Mouse (Mus musculus) heart, adult 11 months (tissue): ENCODE results near the gene Sh2d1b1.
"Not testable (repeated sequence)": the region's sequence is repeated elsewhere in the genome, so short reads cannot be mapped to it uniquely, and the experiment has no call there.

Experiments used
- DNase-seq: peaks from one replicate; pipeline ENCODE4 v3.0.0; 2022

Sh2d1b1 gene

DNA sequence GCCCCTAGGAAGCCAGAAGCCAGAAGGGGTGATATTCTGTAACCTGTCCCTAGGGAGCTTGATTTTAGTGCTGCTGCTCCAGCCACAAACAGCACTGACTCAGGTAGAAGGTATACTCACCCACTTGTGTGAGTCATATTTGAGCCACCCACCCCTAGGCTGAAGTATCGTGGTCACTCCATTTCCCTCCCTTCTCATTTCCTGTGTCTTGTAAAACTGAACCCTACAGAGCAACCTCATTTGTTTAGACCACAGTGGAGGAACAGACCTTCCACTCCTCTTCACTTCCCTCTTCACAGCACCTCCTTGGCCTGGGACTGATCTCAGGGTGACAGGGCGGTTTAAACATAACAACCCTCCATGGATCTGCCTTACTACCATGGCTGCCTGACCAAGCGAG lies at the start of gene Sh2d1b1:
Gene Sh2d1b1, plus strand, starts transcription at position 305 of the 400 bp plus-strand sequence.
- no peak for DNase-seq

DNA sequence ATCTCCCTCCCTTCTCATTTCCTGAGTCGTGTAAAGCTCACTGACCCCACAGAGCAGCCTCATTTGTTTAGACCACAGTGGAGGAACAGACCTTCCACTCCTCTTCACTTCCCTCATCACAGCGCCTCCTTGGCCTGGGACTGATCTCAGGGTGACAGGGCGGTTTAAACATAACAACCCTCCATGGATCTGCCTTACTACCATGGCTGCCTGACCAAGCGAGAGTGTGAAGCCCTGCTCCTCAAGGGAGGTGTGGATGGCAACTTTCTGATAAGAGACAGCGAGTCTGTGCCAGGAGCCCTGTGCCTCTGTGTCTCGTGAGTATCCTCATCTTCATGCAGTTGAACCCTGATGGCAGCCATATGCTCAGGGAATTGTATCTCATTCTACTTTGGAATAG lies 44.4 kb upstream of the Sh2d1b1 start, which contains the start of gene Sh2d1b2:
Gene Sh2d1b2, plus strand, starts transcription at position 62 of the 400 bp plus-strand sequence.
- DNase-seq = not testable (repeated sequence)

DNA sequence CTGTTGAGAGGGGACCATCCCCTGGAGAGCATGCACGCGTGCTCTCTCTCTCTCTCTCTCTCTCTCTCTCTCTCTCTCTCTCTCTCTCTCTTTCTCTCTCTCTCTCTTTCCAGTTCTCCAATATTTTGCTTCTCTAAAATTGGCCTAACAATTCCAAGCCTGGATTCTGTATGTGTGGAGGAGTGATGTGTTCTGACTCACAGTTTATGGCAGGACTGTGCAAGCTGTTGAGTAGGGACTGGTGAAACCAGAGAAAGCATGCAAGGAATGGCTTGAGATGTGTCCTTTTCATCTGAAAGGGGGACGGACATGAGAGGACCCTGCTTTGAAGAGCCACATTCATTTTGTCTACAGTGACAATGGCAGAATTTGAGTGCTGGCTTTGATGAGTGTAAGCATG lies 32.1 kb upstream of the Sh2d1b1 start:
- DNase-seq = no peak

DNA sequence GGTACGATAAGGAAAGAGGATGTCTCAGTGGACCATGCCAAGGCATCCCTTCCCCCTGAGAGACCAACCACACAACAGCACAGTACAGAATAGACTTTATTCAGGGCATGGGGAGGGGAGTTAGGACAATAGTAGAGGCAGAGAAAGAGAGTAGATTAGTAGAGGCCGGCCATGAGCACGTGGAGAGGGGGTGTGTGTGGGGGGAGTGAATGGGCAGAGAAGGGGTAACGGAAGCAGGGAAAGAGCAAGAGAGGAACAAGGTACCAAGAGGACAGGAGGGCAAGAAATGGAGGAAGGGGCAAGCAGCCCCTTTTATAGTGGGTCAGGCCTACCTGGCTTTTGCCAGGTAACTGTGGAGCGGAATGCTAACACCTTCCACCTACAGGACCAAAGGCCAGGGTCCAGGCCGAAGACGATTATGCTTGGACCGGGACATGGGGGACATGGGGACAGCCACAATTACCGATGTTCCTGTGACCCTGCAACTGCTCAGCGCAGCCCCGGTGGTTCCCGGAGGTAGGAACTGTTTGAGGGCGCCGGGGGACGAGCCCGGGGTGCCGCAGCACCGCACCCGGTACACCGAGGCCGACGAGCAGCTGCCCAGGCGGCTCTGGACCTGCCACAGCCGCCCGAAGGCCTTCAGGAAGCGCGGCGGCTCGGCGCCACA lies 22.1 kb upstream of the Sh2d1b1 start:
- no peak for DNase-seq

DNA sequence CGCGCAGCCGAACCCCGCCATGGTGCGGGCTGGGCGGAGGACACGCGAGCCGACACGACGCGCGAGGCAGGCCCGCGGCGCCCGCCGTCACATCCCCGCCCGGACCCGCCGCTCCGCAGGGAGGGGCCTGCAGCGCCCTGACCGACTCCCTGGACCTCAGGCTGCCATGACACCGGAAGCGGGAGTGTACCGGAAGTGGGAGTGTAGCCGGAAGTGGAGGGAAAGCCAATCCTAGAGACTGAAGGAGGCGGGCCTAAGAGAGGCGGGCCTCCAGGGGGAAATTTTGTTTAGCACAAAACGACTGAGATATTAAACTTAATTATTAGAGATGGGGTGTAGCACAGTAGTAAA lies 21.6 kb upstream of the Sh2d1b1 start:
- peak; percentile 99 for DNase-seq

DNA sequence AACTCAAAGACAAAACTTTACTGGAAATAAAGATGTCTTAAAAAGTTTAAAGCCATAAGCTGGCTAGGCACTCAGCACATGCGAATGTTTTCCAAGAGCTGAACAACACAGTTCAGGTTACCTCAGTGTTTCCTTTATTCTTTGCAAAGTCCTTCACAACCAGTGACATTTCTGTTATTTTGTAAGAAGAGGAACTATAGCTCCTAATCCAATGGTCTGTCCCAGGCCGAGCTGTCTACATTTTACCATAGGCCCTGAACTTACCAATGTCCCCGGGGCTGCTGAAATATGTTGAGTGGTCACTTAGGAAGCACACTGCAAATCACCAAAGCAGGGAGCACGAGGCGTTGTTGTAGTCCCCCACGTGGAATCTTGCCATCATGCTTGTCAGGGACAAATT lies 6.8 kb upstream of the Sh2d1b1 start:
- DNase-seq = no peak

DNA sequence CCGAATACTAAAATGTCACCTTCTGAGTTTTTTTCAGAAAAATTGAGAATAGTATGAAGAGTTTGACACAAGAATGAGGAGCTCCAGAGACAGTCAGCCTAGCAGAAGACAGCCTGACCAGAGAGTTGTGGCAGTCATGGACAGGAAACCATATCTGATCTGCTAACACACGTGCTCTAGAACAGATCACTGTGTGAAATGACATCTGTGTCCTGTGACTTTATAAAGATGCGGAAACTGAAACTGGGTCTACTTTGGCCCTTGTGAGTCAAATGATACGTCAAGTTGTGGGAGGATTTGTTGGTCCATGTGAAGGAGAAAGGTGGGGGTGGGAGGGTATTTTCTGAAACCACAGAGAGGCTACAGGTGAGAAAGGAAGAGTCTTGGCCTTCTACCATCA lies 6.4 kb upstream of the Sh2d1b1 start:
- no peak for DNase-seq

DNA sequence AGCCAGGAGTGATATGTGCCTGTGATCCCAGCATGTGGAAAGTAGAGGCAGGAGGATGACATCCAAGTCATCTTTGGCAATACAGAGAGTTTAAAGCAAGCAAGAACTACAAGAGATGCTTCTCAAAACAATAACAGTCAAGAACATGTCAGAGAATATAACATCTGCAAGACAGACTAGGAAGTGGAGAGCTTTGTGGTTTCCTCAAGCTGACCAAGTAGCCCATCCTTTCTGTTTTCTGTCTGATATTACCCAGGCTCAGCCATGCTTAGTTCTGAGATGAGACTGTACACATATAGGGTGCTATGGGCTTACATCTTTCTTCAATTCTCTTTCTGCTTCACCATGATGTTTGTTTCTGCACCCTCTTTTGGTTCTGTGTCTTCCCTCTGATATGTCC lies 3.9 kb upstream of the Sh2d1b1 start:
- no peak for DNase-seq

DNA sequence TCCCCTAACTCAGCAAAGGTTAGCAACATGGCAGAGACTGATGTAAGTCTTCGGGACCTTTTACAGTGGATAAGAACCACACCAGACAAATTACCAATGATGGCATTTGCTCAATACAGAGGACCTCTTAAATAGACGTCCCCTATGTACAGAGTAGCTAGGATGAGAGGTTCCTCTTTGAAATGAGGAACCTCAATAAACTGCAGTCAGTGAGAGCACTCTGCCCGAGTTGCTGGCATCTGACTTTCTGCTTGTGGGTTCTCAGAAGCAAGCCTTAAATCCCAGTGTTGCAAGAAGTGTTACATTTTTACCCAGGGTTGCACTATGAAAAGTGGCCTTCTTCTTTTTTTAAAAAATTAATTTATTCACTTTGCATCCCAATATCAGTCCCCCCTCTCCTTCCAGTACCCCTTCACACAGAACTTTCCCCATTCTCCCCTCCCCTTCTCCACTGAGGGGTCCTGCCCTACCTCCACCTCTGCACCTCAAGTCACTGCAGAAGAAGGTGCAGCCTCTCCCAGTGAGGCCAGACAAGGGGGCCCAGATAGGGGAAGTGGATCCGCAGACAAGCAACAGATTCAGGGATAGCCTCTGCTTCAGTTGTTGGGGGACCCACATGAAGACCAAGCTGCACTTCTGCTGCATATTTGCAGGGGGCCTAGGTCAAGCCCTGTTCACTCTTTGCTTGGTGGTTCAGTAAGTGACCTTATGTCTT lies 5.5 kb downstream of the Sh2d1b1 start:
- DNase-seq = no peak

DNA sequence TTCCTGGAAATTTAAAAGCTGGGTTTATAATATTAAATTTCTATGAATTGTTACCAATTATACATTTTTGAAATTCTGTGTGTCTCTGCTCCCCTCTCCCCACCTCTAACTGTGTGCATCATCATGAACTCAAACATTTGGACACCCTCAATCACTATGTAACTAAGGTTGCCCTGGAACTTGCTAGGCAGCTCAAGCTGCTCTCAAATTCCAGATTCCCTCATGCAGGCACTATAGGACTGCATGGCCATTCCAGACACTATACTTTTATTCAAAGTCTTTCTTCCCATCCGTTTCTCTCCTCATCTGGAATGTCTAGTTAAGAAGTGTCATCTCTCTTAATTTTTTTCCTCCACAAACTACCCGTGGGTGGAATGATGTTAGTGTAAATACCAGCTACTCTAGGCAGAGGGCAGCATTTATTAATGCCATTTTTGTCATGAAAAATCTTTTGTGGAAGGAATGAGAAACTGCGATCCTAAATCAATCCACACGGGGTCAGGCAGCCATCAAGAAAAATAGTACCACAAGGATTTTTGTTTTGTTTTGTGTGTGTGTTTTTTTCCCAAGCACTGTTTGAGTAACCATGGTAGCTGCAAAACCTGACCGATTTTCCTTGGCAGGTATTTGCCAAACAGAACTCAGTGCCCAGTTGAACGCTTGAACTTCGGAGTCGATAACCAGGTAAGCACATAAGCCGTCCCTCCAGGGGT lies 15.3 kb downstream of the Sh2d1b1 start:
- no peak for DNase-seq

DNA sequence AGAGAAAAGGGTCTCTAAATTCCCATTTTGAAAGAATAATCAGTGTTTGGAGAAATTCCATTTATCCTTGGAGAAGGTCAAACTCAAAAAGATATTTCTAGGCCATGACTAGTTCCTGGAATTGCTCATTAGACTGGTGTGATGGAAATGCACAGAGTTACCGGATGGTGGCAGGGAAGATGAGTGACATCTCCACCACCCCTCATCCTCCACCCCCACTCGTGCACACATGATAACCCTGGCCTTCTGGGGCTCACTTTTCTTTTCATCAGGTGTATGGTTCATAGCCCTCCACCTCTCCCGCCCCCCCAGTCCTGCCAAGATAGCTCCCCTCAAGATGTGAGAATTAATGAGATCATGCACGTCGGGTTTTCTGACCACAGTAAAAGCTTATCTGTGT lies 16.1 kb downstream of the Sh2d1b1 start:
- DNase-seq = no peak

DNA sequence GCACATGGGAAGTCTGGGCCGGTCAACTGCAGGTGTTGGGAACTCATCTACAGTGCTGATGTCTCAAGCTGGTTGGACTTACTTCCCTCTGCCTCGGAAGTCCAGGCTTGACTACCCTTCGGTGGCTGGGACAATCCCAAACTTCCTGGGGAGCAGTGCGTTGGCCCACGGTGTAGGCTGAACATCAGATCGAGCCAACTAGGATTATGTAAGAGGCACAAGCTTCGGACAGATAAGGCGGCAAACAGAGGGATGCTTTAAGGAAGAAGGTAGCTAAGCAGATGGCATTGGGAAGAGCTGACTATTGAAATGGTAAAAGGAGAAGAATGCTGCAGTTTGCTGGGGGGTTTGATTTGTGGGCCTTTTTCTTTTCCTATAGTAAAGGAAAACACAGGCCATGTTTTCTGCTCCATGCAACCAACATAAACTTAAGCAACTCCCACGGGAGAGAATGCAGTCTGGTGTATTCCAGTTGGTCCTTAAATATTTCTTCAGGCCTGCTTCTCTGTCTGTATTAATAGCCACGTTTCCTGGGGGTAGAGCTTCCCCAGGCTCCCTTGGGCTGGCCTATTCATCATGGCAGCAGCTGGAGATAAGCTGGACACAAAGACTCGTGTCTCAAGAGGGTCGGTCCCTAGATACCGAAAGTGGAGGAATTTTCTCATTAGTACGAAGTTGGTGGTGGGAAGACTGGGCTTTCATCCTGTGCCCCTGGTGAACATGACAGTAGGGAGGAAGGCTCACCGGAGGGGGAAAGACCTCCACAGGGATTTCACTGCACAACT lies 17.9 kb downstream of the Sh2d1b1 start:
- no peak for DNase-seq

DNA sequence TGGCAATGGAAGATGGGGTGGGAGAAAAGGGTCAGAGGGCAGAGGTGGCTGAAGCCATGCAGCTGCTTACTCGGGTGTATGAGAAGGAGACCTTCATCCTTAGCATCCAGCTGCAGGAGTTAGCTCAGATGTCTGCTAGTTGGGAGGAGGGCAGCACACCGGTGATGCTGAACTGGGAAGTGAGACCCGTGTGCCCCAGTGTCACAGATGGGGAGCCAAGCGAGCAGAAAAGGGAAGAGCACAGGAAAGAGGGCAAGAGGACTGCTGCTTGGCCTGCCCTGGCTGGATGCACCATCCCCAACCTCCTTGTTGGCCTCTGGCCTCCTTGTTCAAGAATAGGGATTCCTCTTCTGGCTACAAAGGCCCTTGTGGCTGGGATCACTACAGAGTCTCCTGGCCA lies 22.4 kb downstream of the Sh2d1b1 start:
- DNase-seq = peak; percentile 55

DNA sequence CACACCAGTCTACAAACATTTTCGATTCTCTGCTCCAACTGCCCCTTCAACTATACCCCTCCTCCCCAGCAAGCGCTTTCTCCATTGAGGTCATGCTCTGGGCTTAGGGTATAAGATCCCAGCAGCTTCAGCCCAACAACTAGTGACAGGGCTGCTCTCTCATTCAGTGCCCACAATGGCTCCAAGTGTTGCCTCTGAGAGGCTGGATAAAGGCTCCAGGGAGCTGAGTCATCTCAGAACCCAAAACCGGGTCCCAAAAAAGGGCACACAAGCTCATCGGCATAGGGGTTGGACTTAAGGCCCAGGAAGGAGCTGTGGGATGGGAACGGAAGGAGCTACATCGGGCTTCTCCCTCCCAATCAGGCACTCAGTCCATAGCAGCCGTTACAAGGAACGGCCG lies 24.6 kb downstream of the Sh2d1b1 start:
- DNase-seq = peak; percentile 75

DNA sequence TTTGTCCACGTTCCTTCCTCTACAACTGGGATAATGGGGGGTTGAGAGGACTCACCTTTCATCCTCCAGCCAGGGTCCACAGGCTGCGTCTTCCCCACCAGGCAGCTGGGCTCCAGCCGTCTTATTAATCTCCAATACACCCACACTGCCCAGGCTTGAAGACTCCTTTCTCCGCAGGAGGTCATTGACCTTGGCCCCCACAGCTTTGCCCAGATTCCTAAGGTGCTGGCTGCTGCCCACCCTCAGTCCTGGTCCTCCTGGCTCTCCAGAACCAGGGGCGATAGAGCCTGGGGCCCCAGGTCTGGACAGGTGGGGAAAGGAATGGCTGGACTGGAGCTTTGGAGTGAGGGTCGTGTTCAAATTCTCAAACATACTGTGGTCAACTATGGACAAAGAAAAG lies 25.3 kb downstream of the Sh2d1b1 start:
- peak; percentile 76 for DNase-seq

DNA sequence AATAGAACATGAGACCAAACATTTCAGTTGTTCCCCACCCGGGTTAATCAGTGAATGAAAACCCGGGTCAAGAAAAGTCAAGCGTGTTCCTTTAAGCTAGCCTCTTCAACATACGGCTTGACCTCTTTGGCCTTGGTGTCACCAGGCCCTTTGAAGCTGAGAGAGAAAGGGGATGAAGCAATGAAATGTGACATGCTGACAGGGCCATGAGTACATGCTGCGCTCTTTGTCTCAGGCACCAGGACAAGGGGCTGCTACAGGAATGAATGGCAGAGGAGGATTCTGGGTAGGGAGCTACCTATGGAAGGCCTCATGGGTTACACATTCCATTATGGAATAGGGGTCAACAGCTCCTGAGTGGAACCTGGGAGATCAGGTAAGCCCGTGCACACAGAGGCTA lies 26.0 kb downstream of the Sh2d1b1 start:
- DNase-seq = peak; percentile 63

DNA sequence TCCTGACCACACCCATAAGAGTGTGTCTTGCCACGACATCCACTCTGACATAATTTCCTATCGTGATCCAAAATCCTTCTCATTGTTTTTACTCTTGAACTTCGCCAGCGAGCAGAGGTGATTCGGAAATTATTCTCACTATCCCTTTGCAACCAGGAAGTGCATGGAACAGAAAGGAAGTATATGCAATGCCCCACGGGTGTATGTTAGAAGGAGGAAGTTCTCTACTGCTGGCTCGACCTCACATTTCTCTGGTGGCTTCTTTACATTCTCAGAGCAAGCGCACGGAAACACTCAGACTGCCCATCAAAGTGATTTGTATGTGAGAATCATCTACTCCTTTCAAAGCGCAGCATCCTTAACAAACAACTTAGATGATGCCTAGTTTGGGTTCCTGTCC lies 27.9 kb downstream of the Sh2d1b1 start:
- DNase-seq = peak; percentile 44

DNA sequence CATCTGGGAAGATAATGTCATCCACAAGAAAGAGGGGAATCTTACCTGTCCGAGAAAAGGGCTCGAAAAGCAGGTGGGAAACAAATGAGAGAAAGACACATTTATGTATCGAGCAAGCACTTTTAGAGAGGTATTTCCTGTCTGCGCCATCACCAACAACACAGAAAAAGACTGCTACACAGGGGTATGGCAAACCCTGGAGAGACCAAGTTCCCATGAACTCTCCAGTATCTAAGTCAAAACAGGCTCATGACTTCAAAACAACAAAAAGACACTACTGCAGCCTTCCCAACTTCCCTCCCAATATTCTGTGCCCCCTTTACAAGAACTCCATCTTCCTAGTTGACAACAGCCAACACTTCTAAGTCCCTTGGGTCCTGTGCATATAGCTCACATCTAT lies 29.1 kb downstream of the Sh2d1b1 start, which contains the start of gene Gm7694:
Gene Gm7694, minus strand, starts transcription at position 101 of the 400 bp plus-strand sequence.
- peak; percentile 58 for DNase-seq

DNA sequence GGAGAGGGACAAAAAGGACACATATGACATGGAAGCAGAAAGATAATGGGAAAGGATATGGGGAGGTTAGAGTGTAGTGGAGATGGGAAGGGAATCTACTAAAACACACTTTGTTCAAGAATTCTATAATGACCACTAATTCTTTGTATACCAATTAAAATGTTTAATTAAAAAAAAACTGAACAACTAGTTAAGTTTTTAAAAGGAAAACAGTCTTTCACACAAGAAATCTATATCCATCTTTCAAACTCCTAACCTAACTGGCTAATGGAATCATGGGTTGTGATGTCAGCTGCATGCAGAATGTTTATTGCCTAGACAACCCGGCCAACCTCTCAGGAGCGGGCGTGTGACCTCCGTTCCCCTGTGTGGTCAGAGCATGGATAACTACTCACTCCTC lies 31.4 kb downstream of the Sh2d1b1 start, which contains the start of gene Spata46:
Gene Spata46, plus strand, starts transcription at position 301 of the 400 bp plus-strand sequence.
- no peak for DNase-seq

DNA sequence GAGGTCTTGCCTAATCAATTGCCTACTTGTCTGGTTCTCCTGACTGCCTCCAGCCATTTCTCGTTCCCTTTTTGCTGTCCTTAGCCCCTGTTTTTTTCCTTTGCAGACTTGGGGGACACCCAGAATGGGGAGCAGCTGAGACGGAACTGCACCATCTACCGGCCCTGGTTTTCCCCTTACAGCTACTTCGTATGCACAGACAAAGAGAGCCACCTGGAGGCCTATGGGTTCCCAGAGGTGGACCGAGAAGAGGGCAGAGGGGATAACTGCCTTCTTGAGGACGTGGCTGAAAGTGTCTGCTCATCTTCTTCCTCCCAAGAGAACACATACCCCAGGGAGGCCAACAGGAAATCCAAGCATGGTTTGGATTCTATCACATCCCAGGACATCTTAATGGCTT lies 34.3 kb downstream of the Sh2d1b1 start:
- peak; percentile 74 for DNase-seq

DNA sequence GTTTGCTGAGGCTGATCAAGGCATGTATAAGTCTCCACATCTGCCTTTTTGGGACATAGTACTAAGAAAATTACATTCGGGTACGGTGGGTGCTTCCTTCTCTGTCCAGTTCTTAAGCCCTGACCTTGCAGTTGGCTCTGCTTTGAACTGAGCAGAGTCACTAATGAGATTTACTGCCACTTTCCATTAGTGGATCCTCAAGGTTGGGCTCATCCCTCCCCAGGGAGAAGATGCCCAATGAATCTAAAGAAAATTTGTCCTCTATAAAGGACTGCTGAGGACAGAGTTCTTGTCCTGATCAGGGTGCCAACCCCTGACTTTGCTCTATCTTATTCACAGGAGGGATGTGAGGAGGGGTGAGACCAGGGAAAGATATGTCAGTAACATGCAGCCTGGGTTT lies 44.9 kb downstream of the Sh2d1b1 start:
- no peak for DNase-seq

DNA sequence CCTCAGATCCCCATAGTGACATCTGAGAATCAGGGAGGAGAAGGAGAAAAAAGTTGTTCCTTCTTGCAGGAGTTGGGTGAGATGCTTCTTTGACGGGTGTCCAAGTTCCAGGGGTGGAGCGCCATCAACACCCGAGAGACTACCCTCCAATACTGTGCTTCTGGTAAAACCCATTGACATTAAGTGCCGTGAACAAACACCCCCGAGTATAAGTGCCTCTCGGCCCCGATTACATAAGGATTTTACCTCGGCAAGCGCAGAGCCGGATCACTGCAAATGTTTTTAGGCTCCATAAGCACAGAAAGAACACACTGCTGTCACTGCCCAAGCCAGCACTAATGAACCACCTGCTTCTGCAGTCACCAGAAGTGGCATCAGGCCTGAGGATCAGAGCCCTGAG lies 45.9 kb downstream of the Sh2d1b1 start:
- DNase-seq = no peak

DNA sequence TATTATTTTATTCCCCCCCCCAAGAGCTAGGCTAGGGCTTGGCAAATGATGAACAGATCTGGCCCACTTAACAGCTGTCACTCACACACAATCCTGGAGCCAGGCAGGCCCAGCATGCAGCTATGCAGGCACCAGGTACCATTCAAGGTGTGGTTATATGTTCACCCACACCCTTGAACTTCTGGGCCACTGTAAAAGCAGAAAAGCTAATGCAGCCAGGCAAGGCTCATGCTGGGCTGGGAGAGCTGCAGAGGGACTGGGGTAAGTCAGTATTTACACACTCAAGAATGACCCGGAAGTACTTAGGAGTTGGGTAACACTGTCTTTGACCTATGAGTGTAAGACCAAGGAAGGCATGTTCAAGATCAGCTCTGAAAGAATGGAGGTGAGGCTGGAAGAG lies 47.2 kb downstream of the Sh2d1b1 start:
- no peak for DNase-seq
